Mouse (Mus musculus) neural tube, embryonic 14.5 days (tissue): Measurements from ENCODE around the gene Parm1. TPM values are rescaled to one million over a fixed set of nuclear protein-coding genes. Genes with fewer than 3 reads are reported as not detected.

Source experiments
- ATAC-seq: fragments of 200-750 bp; cut with Nextera tagmentation; 2 replicates; pipeline ENCODE4 v1.8.0; 2017; ENCODE audit warnings: low read depth, mild to moderate bottlenecking, moderate TSS enrichment, moderate library complexity
- H3K27ac ChIP-seq: fragments of 300-500 bp; sonication (generic); 2 replicates; pipeline ENCODE4 v1.5.1; 2014; ENCODE audit warnings: low read depth, mild to moderate bottlenecking, control low read depth, low read length, moderate library complexity, mixed read lengths
- H3K27me3 ChIP-seq: fragments of 300-500 bp; sonication (generic); 2 replicates; pipeline ENCODE4 v1.6.1; 2014; ENCODE audit warnings: low read length; ENCODE audit not compliant: control insufficient read depth, insufficient read depth
- H3K36me3 ChIP-seq: fragments of 300-500 bp; sonication (generic); 2 replicates; pipeline ENCODE4 v1.6.1; 2014; ENCODE audit warnings: low read length, mixed read lengths; ENCODE audit not compliant: control insufficient read depth, insufficient read depth
- H3K4me1 ChIP-seq: fragments of 300-500 bp; sonication (generic); 2 replicates; pipeline ENCODE4 v1.6.1; 2014; ENCODE audit warnings: low read length; ENCODE audit not compliant: control insufficient read depth, insufficient read depth
- H3K4me2 ChIP-seq: fragments of 300-500 bp; sonication (generic); 2 replicates; pipeline ENCODE4 v1.6.1; 2014; ENCODE audit warnings: mild to moderate bottlenecking, low read depth, low read length, control low read depth
- H3K4me3 ChIP-seq: fragments of 300-500 bp; sonication (generic); 2 replicates; pipeline ENCODE4 v1.5.1; 2014; ENCODE audit warnings: low read depth, low read length, control low read depth, mixed read lengths
- H3K9ac ChIP-seq: fragments of 300-500 bp; sonication (generic); replicated peaks from 2 replicates; pipeline ENCODE4 v1.6.1; 2014; ENCODE audit warnings: low read depth, mild to moderate bottlenecking, control low read depth, low read length, mixed read lengths
- H3K9me3 ChIP-seq: fragments of 300-500 bp; sonication (generic); 2 replicates; pipeline ENCODE4 v1.6.1; 2016; ENCODE audit warnings: low read length; ENCODE audit not compliant: control insufficient read depth
- WGBS: fragments of 180-500 bp; shearing (Covaris S2); extraction: QIAGEN DNeasy Blood & Tissue Kit; methylation state at CpG from one replicate; pipeline ENCODE4 v1.1.7; 2014; 5-methylcytosine and 5-hydroxymethylcytosine counted together
- polyA plus RNA-seq: library from polyadenylated mRNA; unstranded; fragments of >200 nt; fragmentation: Nextera tagmentation; extraction: Ambion mirVana; gene quantifications from 2 replicates; pipeline ENCODE4 v1.2.1, GENCODE M21; 2014

Parm1 gene
- polyA plus RNA-seq, 1 experiment from 2014 or later: 6.4 TPM

DNA sequence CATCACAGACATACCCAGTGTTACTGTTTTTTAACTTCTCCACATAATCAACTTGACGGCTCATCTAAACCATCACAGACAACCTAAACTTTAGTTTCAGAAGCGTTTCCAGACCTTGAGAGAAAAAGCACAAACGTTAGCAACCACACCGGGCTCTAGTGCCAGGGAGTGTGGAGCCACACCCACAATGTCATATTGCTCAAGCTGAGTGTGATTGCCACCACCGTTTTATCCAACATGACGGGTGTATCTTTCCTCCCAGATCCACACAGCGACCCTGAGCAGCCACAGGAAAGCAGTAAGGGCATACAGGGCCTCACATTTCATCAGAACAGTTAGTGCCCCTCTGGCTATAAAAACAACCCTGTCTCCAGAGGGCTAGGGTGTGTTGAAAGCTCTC is 45.1 kb downstream of the Parm1 start:
- no peak overlapping the region for H3K9ac ChIP-seq
- H3K27me3 ChIP-seq: no peaks in the 10 kb centered on the region
- WGBS: 85% methylated on average over 7 of the region's 7 CpGs
- no peak overlapping the region for H3K27ac ChIP-seq
- H3K4me3 ChIP-seq: no peak overlapping the region
- no peaks in the 10 kb centered on the region for H3K9me3 ChIP-seq
- H3K4me2 ChIP-seq: no peak overlapping the region
- no peaks in the 10 kb centered on the region for H3K4me1 ChIP-seq
- no peak for ATAC-seq
- no peaks in the 10 kb centered on the region for H3K36me3 ChIP-seq

DNA sequence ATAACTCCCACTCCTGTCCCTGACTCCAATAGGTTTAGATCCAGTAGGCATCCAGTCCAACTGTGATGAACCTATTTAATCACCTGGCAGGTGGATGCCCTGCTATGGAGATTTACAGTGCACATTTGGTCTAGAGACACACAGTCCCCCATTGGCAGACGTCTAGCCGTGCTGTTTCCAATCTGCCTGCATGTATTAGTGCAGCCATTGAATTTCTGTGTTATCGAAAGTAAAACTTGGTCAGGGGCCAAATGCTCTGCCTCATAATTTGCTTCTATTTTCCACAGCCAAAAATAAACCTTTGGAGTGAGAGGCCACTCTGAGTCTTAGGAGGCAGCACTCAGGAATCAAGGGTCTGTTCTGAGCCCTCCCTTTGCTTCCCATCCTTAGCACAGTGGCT is 46.6 kb downstream of the Parm1 start:
- Histone ChIP-seq H3K9me3 (no peaks in the 10 kb centered on the region), H3K4me2 (no peak overlapping the region), H3K27ac (no peak overlapping the region), H3K27me3 (no peaks in the 10 kb centered on the region), H3K4me3 (no peak overlapping the region), H3K4me1 (no peaks in the 10 kb centered on the region), H3K9ac (no peak overlapping the region), H3K36me3 (no peaks in the 10 kb centered on the region)
- ATAC-seq: no peak
- 82% methylated on average over 3 of the region's 3 CpGs for WGBS

DNA sequence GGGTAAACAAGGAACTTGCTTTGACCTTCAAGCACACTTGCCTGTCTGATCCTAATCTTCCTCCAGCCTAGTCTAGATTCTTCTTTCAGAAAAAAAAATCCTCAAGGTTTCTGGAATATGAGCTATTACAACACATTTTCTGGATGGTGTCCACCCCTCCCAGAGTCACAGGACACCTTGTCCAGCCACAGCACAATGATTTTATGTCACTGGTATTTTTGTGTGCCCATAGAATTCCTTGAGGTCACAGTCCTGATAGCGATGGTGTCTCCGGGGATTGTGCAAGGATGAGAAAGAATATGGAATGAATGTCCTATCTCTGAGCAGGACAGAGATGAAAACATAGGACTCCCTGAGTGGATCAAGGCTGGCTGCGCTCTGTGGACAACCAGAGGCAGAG is 48.0 kb downstream of the Parm1 start:
- H3K4me1 ChIP-seq: no peaks in the 10 kb centered on the region
- no peak for ATAC-seq
- no peaks in the 10 kb centered on the region for H3K36me3 ChIP-seq
- H3K4me2 ChIP-seq: no peak overlapping the region
- H3K27me3 ChIP-seq: no peaks in the 10 kb centered on the region
- whole genome bisulfite sequencing: 92% methylated on average over 3 of the region's 3 CpGs
- no peak overlapping the region for H3K9ac ChIP-seq
- H3K4me3 ChIP-seq: no peak overlapping the region
- no peak overlapping the region for H3K27ac ChIP-seq
- H3K9me3 ChIP-seq: no peaks in the 10 kb centered on the region

DNA sequence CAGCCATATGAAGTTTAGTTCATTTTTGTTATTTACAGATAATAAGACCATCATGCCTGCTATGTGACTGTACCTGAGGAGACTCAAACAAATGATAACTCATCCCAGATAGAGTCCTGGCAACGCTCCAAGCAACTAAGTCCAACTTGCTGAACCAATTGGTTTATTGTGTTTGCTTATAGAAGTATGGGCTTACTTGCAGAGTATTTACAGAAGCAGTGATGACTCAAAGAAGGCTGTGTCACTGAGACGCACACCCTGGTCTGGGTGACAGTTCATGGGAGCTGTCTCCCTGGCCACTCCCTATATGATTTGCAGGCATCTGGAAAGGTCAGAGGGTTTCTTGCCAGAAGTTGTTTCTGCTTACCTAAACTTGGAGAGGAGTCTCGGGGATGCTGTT is 49.2 kb downstream of the Parm1 start:
- Histone ChIP-seq H3K27ac (no peak overlapping the region), H3K4me1 (no peaks in the 10 kb centered on the region), H3K9me3 (no peaks in the 10 kb centered on the region), H3K36me3 (no peaks in the 10 kb centered on the region), H3K27me3 (no peaks in the 10 kb centered on the region), H3K9ac (no peak overlapping the region), H3K4me3 (no peak overlapping the region), H3K4me2 (no peak overlapping the region)
- no peak for ATAC-seq
- whole genome bisulfite sequencing: 76% methylated on average over 3 of the region's 3 CpGs

DNA sequence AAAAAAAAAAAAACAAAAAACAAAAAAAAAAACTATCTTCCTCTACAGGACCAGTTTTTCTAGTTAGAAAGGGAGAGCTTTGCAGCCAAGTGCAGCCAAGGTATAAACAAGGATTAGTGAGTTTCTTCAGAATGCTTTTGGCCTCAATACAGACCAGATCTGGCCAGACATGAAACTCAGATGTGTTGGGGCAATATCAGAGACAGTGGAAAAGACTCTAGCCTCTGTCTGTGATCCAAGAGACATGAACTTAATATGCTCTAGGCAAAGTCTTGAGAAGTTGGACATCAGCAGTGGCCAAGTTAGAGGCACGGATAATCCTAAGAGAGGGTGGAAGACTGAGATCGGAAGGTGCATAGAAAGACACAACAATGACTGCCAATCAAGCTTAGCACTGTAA is 56.8 kb downstream of the Parm1 start:
- Histone ChIP-seq H3K27ac (no peak overlapping the region), H3K4me1 (no peaks in the 10 kb centered on the region), H3K9ac (no peak overlapping the region), H3K4me2 (no peak overlapping the region), H3K4me3 (no peak overlapping the region), H3K9me3 (no peaks in the 10 kb centered on the region), H3K36me3 (no peaks in the 10 kb centered on the region), H3K27me3 (no peaks in the 10 kb centered on the region)
- no peak for ATAC-seq
- 96% methylated on average over 2 of the region's 2 CpGs for WGBS

DNA sequence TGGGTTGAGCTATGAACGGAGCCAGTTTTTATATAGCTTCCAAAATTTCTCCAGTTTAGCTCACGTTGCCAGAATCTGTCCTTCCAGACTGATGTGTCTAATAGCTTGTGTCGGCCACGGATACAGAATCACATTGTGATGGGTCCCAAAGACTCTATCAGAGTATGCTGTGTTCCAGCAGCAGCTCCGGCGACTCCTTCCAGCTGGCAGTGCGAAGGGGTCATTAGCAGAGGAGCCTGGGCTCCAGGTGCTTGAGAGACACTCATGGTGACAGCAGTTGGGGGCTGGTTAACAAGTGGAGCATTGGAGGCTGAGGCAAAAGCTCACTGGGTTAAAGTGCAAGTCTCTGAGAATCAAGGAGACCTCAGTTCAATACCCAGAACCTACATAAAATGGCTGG is 61.5 kb downstream of the Parm1 start:
- Histone ChIP-seq H3K27ac (no peak overlapping the region), H3K4me3 (no peak overlapping the region), H3K4me1 (no peaks in the 10 kb centered on the region), H3K9ac (no peak overlapping the region), H3K27me3 (no peaks in the 10 kb centered on the region), H3K9me3 (no peaks in the 10 kb centered on the region), H3K36me3 (no peaks in the 10 kb centered on the region), H3K4me2 (no peak overlapping the region)
- ATAC-seq: no peak
- whole genome bisulfite sequencing: 84% methylated on average over 7 of the region's 7 CpGs

DNA sequence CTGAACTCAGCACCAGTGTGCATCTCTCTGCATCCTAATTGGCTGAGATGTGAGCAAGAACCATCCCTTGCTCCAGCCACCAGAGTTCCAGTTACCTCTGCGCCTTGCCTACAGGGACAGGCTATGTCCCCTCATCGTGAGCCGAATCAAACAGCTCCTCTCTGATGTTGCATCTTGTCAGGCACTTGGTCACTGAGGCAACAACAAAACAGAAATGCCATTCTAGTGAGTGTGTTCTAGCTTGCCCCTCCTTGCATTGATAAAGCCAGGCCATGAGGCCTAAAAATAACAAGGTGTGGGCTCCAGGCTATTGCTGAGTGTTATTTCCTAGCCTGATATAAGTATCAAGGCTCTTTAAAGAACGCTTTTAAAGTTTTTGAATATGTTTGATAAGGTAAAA is 64.4 kb downstream of the Parm1 start:
- Histone ChIP-seq H3K9me3 (no peaks in the 10 kb centered on the region), H3K9ac (no peak overlapping the region), H3K4me3 (no peak overlapping the region), H3K4me2 (no peak overlapping the region), H3K27me3 (no peaks in the 10 kb centered on the region), H3K27ac (no peak overlapping the region), H3K36me3 (no peaks in the 10 kb centered on the region), H3K4me1 (no peaks in the 10 kb centered on the region)
- ATAC-seq: no peak
- WGBS: 92% methylated on average over 4 of the region's 4 CpGs

DNA sequence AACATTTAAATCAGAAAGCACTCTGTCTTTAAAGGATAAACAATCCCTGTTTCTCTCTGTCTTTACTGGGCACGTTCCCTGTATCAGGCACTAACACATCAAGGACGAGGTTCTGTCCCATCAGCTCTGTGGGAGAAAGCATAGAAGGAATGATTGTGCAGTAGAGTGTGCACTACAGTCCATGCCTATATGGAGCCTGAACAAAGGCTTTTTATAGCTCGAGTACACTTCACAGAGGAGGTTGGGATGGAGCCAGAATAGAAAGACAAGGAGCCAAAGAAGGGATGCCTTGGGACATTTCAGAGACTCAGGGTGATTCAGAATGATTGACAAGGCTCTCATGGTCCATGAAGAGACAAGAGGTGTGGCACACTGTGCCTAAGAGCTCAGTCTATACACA is 68.8 kb downstream of the Parm1 start:
- Histone ChIP-seq H3K4me3 (no peak overlapping the region), H3K36me3 (no peaks in the 10 kb centered on the region), H3K4me2 (no peak overlapping the region), H3K9me3 (no peaks in the 10 kb centered on the region), H3K4me1 (no peaks in the 10 kb centered on the region), H3K27me3 (no peaks in the 10 kb centered on the region), H3K27ac (no peak overlapping the region), H3K9ac (no peak overlapping the region)
- 48% methylated on average over 3 of the region's 3 CpGs for WGBS
- no peak for ATAC-seq

DNA sequence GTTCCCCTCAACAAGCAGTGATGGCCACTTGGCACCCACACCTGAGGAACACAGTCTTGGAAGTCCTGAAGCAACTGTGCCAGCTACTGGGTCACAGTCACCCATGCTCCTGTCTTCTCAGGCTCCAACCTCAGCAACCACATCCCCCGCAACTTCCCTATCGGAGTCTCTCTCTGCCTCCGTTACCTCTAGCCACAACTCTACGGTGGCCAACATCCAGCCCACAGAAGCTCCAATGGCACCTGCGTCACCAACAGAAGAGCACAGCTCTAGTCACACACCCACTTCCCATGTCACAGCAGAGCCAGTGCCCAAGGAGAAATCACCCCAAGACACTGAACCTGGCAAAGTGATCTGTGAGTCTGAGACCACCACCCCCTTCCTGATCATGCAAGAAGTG is 76.7 kb downstream of the Parm1 start:
- 97% methylated on average over 5 of the region's 5 CpGs for WGBS
- Histone ChIP-seq H3K9me3 (no peaks in the 10 kb centered on the region), H3K4me1 (no peaks in the 10 kb centered on the region), H3K27ac (no peak overlapping the region), H3K9ac (no peak overlapping the region), H3K36me3 (no peaks in the 10 kb centered on the region), H3K4me2 (no peak overlapping the region), H3K27me3 (no peaks in the 10 kb centered on the region), H3K4me3 (no peak overlapping the region)
- no peak for ATAC-seq

DNA sequence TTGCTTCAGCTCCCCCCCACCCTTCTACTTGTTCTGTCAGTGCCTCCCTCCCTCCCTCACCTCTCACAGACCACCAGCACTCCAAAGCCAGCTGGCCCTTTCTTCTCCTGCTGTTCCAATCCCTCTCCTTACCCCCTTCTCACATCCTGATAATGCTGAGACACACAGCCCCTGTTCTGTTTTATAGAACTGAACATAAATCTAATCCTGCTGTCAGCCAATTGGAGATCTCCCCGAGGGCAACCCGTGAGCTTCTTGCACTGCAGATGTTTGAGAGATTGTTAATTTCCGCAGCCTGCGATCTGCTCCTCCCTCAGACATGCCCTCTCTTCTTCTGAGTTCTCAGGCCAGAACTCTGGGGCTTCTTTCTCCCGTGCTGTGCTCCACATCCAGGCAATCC is 79.8 kb downstream of the Parm1 start:
- Histone ChIP-seq H3K27ac (no peak overlapping the region), H3K4me3 (no peak overlapping the region), H3K36me3 (no peaks in the 10 kb centered on the region), H3K9ac (no peak overlapping the region), H3K27me3 (no peaks in the 10 kb centered on the region), H3K9me3 (no peaks in the 10 kb centered on the region), H3K4me2 (no peak overlapping the region), H3K4me1 (no peaks in the 10 kb centered on the region)
- 13% methylated on average over 5 of the region's 5 CpGs for WGBS
- ATAC-seq: peak; percentile 45; the same call in 1 of the 2 replicates
